Mouse (Mus musculus): ENCODE results near the gene Smap1.

DNA sequence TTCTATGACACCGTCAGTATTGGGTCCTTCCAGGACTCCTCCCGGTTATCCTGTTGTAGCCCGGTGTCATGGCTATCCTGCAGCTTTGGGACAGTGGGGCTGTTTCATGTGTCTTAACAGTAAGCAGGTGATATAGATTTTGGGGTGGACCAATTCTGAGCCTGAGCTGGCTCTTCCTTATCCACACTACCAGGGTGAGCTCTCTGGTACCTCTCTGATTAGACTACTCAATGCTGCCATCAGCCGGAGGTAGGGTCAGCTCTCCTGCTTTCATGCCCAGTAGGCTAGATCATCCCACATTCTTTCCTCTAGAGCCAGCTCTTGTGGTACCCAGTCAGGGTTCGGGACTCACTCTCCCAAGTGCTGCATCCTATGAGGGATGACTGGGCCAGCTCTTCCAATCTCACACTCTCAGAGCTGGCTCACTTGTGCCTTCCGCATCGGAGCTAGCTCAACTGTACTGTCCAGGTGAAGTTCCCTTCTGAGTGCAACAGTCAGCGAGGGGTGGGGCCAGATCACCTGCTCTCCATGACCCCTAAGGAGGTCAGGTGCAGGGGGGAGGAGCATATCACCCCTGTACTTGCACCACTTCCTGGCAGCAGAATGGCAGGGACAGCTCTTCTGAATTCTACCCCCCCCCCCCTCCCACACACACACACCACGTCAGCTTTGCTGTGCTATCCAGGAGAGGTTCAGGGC lies 46.1 kb upstream of the Smap1 start:
- TF ChIP-seq POLR2A (IDR thresholded peaks at IDR 0.05; ENCODE audit: extremely low read depth, insufficient read depth, low read length) (no peak), CTCF (IDR thresholded peaks at IDR 0.05; ENCODE audit: extremely low read depth, insufficient read depth, low read length) (no peak)
